Mouse (Mus musculus): ENCODE data around the gene 4833427G06Rik. TPM values are rescaled to one million over a fixed set of nuclear protein-coding genes. Genes with fewer than 3 reads are reported as not detected.

4833427G06Rik gene
- polyA plus RNA-seq, 1 experiment from 2014 or later, result not detected

- Histone ChIP-seq H3K27ac (ENCODE audit: low read depth, low read length) (no peak overlapping the region), H3K9ac (ENCODE audit: low read depth, low read length) (no peak overlapping the region), H3K27me3 (ENCODE audit: control insufficient read depth, insufficient read depth, low read length) (no peaks in the 10 kb centered on the region), H3K4me2 (replicated peaks; ENCODE audit: low read depth, low read length) (no peak overlapping the region), H3K36me3 (ENCODE audit: control insufficient read depth, insufficient read depth, low read length) (no peaks in the 10 kb centered on the region), H3K4me1 (ENCODE audit: control insufficient read depth, insufficient read depth, low read length) (no peaks in the 10 kb centered on the region), H3K4me3 (ENCODE audit: low read length) (no peak overlapping the region), H3K9me3 (ENCODE audit: control insufficient read depth, low read length) (no peaks in the 10 kb centered on the region)
- ATAC-seq (ENCODE audit: low FRiP score, low TSS enrichment), result no peak
- 84% methylated on average over 4 of the region's 4 CpGs for WGBS
Measured at GRCm38 (mm10) chr9:51137432-51137831, 35.6 kb upstream of the 4833427G06Rik start.

- Histone ChIP-seq H3K27ac (ENCODE audit: low read depth, low read length) (no peak overlapping the region), H3K9me3 (ENCODE audit: control insufficient read depth, low read length) (no peaks in the 10 kb centered on the region), H3K36me3 (ENCODE audit: control insufficient read depth, insufficient read depth, low read length) (no peaks in the 10 kb centered on the region), H3K27me3 (ENCODE audit: control insufficient read depth, insufficient read depth, low read length) (no peaks in the 10 kb centered on the region), H3K9ac (ENCODE audit: low read depth, low read length) (no peak overlapping the region), H3K4me3 (ENCODE audit: low read length) (no peak overlapping the region), H3K4me2 (replicated peaks; ENCODE audit: low read depth, low read length) (no peak overlapping the region), H3K4me1 (ENCODE audit: control insufficient read depth, insufficient read depth, low read length) (no peaks in the 10 kb centered on the region)
- no peak for ATAC-seq (ENCODE audit: low FRiP score, low TSS enrichment)
- WGBS, result 67% methylated on average over 3 of the region's 3 CpGs
Measured at GRCm38 (mm10) chr9:51136985-51137384, 35.1 kb upstream of the 4833427G06Rik start.

- Histone ChIP-seq H3K9me3 (ENCODE audit: control insufficient read depth, low read length) (no peaks in the 10 kb centered on the region), H3K27ac (ENCODE audit: low read depth, low read length) (no peak overlapping the region), H3K36me3 (ENCODE audit: control insufficient read depth, insufficient read depth, low read length) (no peaks in the 10 kb centered on the region), H3K4me3 (ENCODE audit: low read length) (no peak overlapping the region), H3K9ac (ENCODE audit: low read depth, low read length) (no peak overlapping the region), H3K4me2 (replicated peaks; ENCODE audit: low read depth, low read length) (no peak overlapping the region), H3K27me3 (ENCODE audit: control insufficient read depth, insufficient read depth, low read length) (no peaks in the 10 kb centered on the region), H3K4me1 (ENCODE audit: control insufficient read depth, insufficient read depth, low read length) (no peaks in the 10 kb centered on the region)
- no peak for ATAC-seq (ENCODE audit: low FRiP score, low TSS enrichment)
- WGBS, result 75% methylated on average over 4 of the region's 4 CpGs
Measured at GRCm38 (mm10) chr9:51114767-51115166, 12.9 kb upstream of the 4833427G06Rik start.

GRCm38 (mm10) chr9:51105751-51106150 is 3.9 kb upstream of the 4833427G06Rik start:
- H3K4me3 ChIP-seq (ENCODE audit: low read length), result no peak overlapping the region
- no peaks in the 10 kb centered on the region for H3K36me3 ChIP-seq (ENCODE audit: control insufficient read depth, insufficient read depth, low read length)
- no peaks in the 10 kb centered on the region for H3K9me3 ChIP-seq (ENCODE audit: control insufficient read depth, low read length)
- H3K9ac ChIP-seq (ENCODE audit: low read depth, low read length), result no peak overlapping the region
- H3K4me2 ChIP-seq (replicated peaks; ENCODE audit: low read depth, low read length), result no peak overlapping the region
- peaks cover 6% of the 10 kb centered on the region; the same call in 1 of the 2 replicates for H3K4me1 ChIP-seq (ENCODE audit: control insufficient read depth, insufficient read depth, low read length)
- no peak overlapping the region for H3K27ac ChIP-seq (ENCODE audit: low read depth, low read length)
- no peak for ATAC-seq (ENCODE audit: low FRiP score, low TSS enrichment)
- WGBS, result 72% methylated on average over 2 of the region's 2 CpGs
- no peaks in the 10 kb centered on the region for H3K27me3 ChIP-seq (ENCODE audit: control insufficient read depth, insufficient read depth, low read length)

GRCm38 (mm10) chr9:51103808-51104514 is 2.1 kb upstream of the 4833427G06Rik start:
- Histone ChIP-seq H3K9me3 (ENCODE audit: control insufficient read depth, low read length) (no peaks in the 10 kb centered on the region), H3K9ac (ENCODE audit: low read depth, low read length) (peak overlapping the region; percentile 67), H3K36me3 (ENCODE audit: control insufficient read depth, insufficient read depth, low read length) (no peaks in the 10 kb centered on the region), H3K4me2 (replicated peaks; ENCODE audit: low read depth, low read length) (peak overlapping the region; percentile 100), H3K4me1 (ENCODE audit: control insufficient read depth, insufficient read depth, low read length) (peaks cover 6% of the 10 kb centered on the region; the same call in 1 of the 2 replicates), H3K27me3 (ENCODE audit: control insufficient read depth, insufficient read depth, low read length) (no peaks in the 10 kb centered on the region), H3K4me3 (ENCODE audit: low read length) (peak overlapping the region; percentile 56), H3K27ac (ENCODE audit: low read depth, low read length) (no peak overlapping the region)
- WGBS, result 12% methylated on average over 30 of the region's 30 CpGs
- peak; percentile 79 for ATAC-seq (ENCODE audit: low FRiP score, low TSS enrichment)

GRCm38 (mm10) chr9:51102963-51103807 is 1.3 kb upstream of the 4833427G06Rik start:
- H3K4me3 ChIP-seq (ENCODE audit: low read length), result peak overlapping the region; percentile 56
- H3K27me3 ChIP-seq (ENCODE audit: control insufficient read depth, insufficient read depth, low read length), result no peaks in the 10 kb centered on the region
- H3K4me2 ChIP-seq (replicated peaks; ENCODE audit: low read depth, low read length), result peak overlapping the region; percentile 100
- peak; percentile 77 for ATAC-seq (ENCODE audit: low FRiP score, low TSS enrichment)
- H3K27ac ChIP-seq (ENCODE audit: low read depth, low read length), result no peak overlapping the region
- 2% methylated on average over 43 of the region's 44 CpGs for WGBS
- H3K4me1 ChIP-seq (ENCODE audit: control insufficient read depth, insufficient read depth, low read length), result peaks cover 6% of the 10 kb centered on the region; the same call in 1 of the 2 replicates
- H3K9me3 ChIP-seq (ENCODE audit: control insufficient read depth, low read length), result no peaks in the 10 kb centered on the region
- peak overlapping the region; percentile 67 for H3K9ac ChIP-seq (ENCODE audit: low read depth, low read length)
- no peaks in the 10 kb centered on the region for H3K36me3 ChIP-seq (ENCODE audit: control insufficient read depth, insufficient read depth, low read length)

GRCm38 (mm10) chr9:51096306-51096705 is 5.6 kb downstream of the 4833427G06Rik start:
- no peak overlapping the region for H3K27ac ChIP-seq (ENCODE audit: low read depth, low read length)
- no peaks in the 10 kb centered on the region for H3K27me3 ChIP-seq (ENCODE audit: control insufficient read depth, insufficient read depth, low read length)
- no peaks in the 10 kb centered on the region for H3K9me3 ChIP-seq (ENCODE audit: control insufficient read depth, low read length)
- no peak overlapping the region for H3K9ac ChIP-seq (ENCODE audit: low read depth, low read length)
- no peak overlapping the region for H3K4me2 ChIP-seq (replicated peaks; ENCODE audit: low read depth, low read length)
- H3K4me1 ChIP-seq (ENCODE audit: control insufficient read depth, insufficient read depth, low read length), result no peaks in the 10 kb centered on the region
- 57% methylated on average over 2 of the region's 2 CpGs for WGBS
- no peak for ATAC-seq (ENCODE audit: low FRiP score, low TSS enrichment)
- no peaks in the 10 kb centered on the region for H3K36me3 ChIP-seq (ENCODE audit: control insufficient read depth, insufficient read depth, low read length)
- H3K4me3 ChIP-seq (ENCODE audit: low read length), result no peak overlapping the region

- no peak overlapping the region for H3K9ac ChIP-seq (ENCODE audit: low read depth, low read length)
- ATAC-seq (ENCODE audit: low FRiP score, low TSS enrichment), result no peak
- H3K27me3 ChIP-seq (ENCODE audit: control insufficient read depth, insufficient read depth, low read length), result no peaks in the 10 kb centered on the region
- H3K4me2 ChIP-seq (replicated peaks; ENCODE audit: low read depth, low read length), result no peak overlapping the region
- H3K4me3 ChIP-seq (ENCODE audit: low read length), result no peak overlapping the region
- H3K27ac ChIP-seq (ENCODE audit: low read depth, low read length), result no peak overlapping the region
- no peaks in the 10 kb centered on the region for H3K36me3 ChIP-seq (ENCODE audit: control insufficient read depth, insufficient read depth, low read length)
- no peaks in the 10 kb centered on the region for H3K9me3 ChIP-seq (ENCODE audit: control insufficient read depth, low read length)
- no peaks in the 10 kb centered on the region for H3K4me1 ChIP-seq (ENCODE audit: control insufficient read depth, insufficient read depth, low read length)
- 76% methylated on average over 5 of the region's 5 CpGs for WGBS
Measured at GRCm38 (mm10) chr9:51093697-51094096, 8.2 kb downstream of the 4833427G06Rik start.

GRCm38 (mm10) chr9:51081614-51082013 is 20.3 kb downstream of the 4833427G06Rik start:
- no peak for ATAC-seq (ENCODE audit: low FRiP score, low TSS enrichment)
- 76% methylated on average over 5 of the region's 5 CpGs for WGBS
- Histone ChIP-seq H3K27me3 (ENCODE audit: control insufficient read depth, insufficient read depth, low read length) (no peaks in the 10 kb centered on the region), H3K27ac (ENCODE audit: low read depth, low read length) (no peak overlapping the region), H3K4me1 (ENCODE audit: control insufficient read depth, insufficient read depth, low read length) (peaks cover under 1% of the 10 kb centered on the region; the same call in 1 of the 2 replicates), H3K4me3 (ENCODE audit: low read length) (no peak overlapping the region), H3K9ac (ENCODE audit: low read depth, low read length) (no peak overlapping the region), H3K4me2 (replicated peaks; ENCODE audit: low read depth, low read length) (no peak overlapping the region), H3K36me3 (ENCODE audit: control insufficient read depth, insufficient read depth, low read length) (no peaks in the 10 kb centered on the region), H3K9me3 (ENCODE audit: control insufficient read depth, low read length) (no peaks in the 10 kb centered on the region)
